Mouse (Mus musculus): ENCODE data around the gene Dlg5. TPM values are rescaled to one million over a fixed set of nuclear protein-coding genes. Genes with fewer than 3 reads are reported as not detected.

Gene Dlg5
- polyA plus RNA-seq, 1 experiment from 2014 or later, result 15.5 TPM

- no peaks in the 10 kb centered on the region for H3K9me3 ChIP-seq (replicated peaks)
- H3K4me3 ChIP-seq, result no peak overlapping the region
- no peak overlapping the region for H3K27ac ChIP-seq
- H3K36me3 ChIP-seq (ENCODE audit: poor library complexity, severe bottlenecking), result no peaks in the 10 kb centered on the region
- WGBS, result 87% methylated on average over 13 of the region's 13 CpGs
- H3K9ac ChIP-seq, result no peak overlapping the region
- H3K4me2 ChIP-seq, result no peak overlapping the region
- no peaks in the 10 kb centered on the region for H3K27me3 ChIP-seq
- ATAC-seq, result no peak
- H3K4me1 ChIP-seq, result peaks cover 49% of the 10 kb centered on the region
Measured at GRCm38 (mm10) chr14:24207360-24207752, 38.4 kb downstream of the Dlg5 start.

GRCm38 (mm10) chr14:24206736-24207359 lies 38.9 kb downstream of the Dlg5 start:
- Histone ChIP-seq H3K36me3 (ENCODE audit: poor library complexity, severe bottlenecking) (0 out of 2 replicates have a peak, but pooled peaks cover 3% of the 10 kb centered on the region), H3K4me1 (peaks cover 44% of the 10 kb centered on the region), H3K27me3 (no peaks in the 10 kb centered on the region), H3K9me3 (replicated peaks) (no peaks in the 10 kb centered on the region), H3K9ac (no peak overlapping the region), H3K4me3 (no peak overlapping the region), H3K4me2 (no peak overlapping the region), H3K27ac (no peak overlapping the region)
- ATAC-seq, result peak; percentile 4; the same call in 1 of the 2 replicates
- 77% methylated on average over 12 of the region's 12 CpGs for WGBS

GRCm38 (mm10) chr14:24206314-24206713 lies 39.4 kb downstream of the Dlg5 start:
- WGBS, result 45% methylated on average over 5 of the region's 9 CpGs
- Histone ChIP-seq H3K4me1 (peaks cover 42% of the 10 kb centered on the region), H3K4me2 (no peak overlapping the region), H3K27ac (peak overlapping the region; percentile 80), H3K4me3 (no peak overlapping the region), H3K27me3 (no peaks in the 10 kb centered on the region), H3K9ac (no peak overlapping the region), H3K9me3 (replicated peaks) (no peaks in the 10 kb centered on the region), H3K36me3 (ENCODE audit: poor library complexity, severe bottlenecking) (0 out of 2 replicates have a peak, but pooled peaks cover 4% of the 10 kb centered on the region)
- ATAC-seq, result no peak

GRCm38 (mm10) chr14:24205281-24205871 lies 40.3 kb downstream of the Dlg5 start:
- H3K36me3 ChIP-seq (ENCODE audit: poor library complexity, severe bottlenecking), result peaks cover 7% of the 10 kb centered on the region
- H3K27ac ChIP-seq, result peak overlapping the region; percentile 80
- H3K27me3 ChIP-seq, result no peaks in the 10 kb centered on the region
- no peaks in the 10 kb centered on the region for H3K9me3 ChIP-seq (replicated peaks)
- no peak overlapping the region for H3K9ac ChIP-seq
- peaks cover 38% of the 10 kb centered on the region for H3K4me1 ChIP-seq
- peak overlapping the region; percentile 29 for H3K4me2 ChIP-seq
- 15% methylated on average over 6 of the region's 6 CpGs for WGBS
- H3K4me3 ChIP-seq, result no peak overlapping the region
- ATAC-seq, result peak; percentile 57

GRCm38 (mm10) chr14:24203210-24203609 lies 42.5 kb downstream of the Dlg5 start:
- no peak overlapping the region for H3K9ac ChIP-seq
- peaks cover 16% of the 10 kb centered on the region for H3K36me3 ChIP-seq (ENCODE audit: poor library complexity, severe bottlenecking)
- no peak for ATAC-seq
- no peak overlapping the region for H3K27ac ChIP-seq
- WGBS, result 90% methylated on average over 8 of the region's 8 CpGs
- H3K9me3 ChIP-seq (replicated peaks), result no peaks in the 10 kb centered on the region
- H3K4me3 ChIP-seq, result no peak overlapping the region
- peaks cover 43% of the 10 kb centered on the region for H3K4me1 ChIP-seq
- H3K4me2 ChIP-seq, result no peak overlapping the region
- no peaks in the 10 kb centered on the region for H3K27me3 ChIP-seq

GRCm38 (mm10) chr14:24200771-24201170 lies 44.9 kb downstream of the Dlg5 start:
- no peak for ATAC-seq
- H3K4me3 ChIP-seq, result no peak overlapping the region
- H3K9ac ChIP-seq, result no peak overlapping the region
- H3K4me1 ChIP-seq, result peaks cover 29% of the 10 kb centered on the region
- no peak overlapping the region for H3K27ac ChIP-seq
- H3K4me2 ChIP-seq, result no peak overlapping the region
- no peaks in the 10 kb centered on the region for H3K27me3 ChIP-seq
- H3K9me3 ChIP-seq (replicated peaks), result no peaks in the 10 kb centered on the region
- peaks cover 16% of the 10 kb centered on the region for H3K36me3 ChIP-seq (ENCODE audit: poor library complexity, severe bottlenecking)
- WGBS, result 95% methylated on average over 2 of the region's 2 CpGs

GRCm38 (mm10) chr14:24199732-24200131 lies 46.0 kb downstream of the Dlg5 start:
- Histone ChIP-seq H3K4me3 (no peak overlapping the region), H3K9me3 (replicated peaks) (no peaks in the 10 kb centered on the region), H3K4me1 (peaks cover 19% of the 10 kb centered on the region), H3K4me2 (no peak overlapping the region), H3K36me3 (ENCODE audit: poor library complexity, severe bottlenecking) (peaks cover 16% of the 10 kb centered on the region), H3K9ac (no peak overlapping the region), H3K27ac (no peak overlapping the region), H3K27me3 (no peaks in the 10 kb centered on the region)
- WGBS, result 84% methylated on average over 6 of the region's 6 CpGs
- ATAC-seq, result no peak

- Histone ChIP-seq H3K4me2 (no peak overlapping the region), H3K36me3 (ENCODE audit: poor library complexity, severe bottlenecking) (peaks cover 16% of the 10 kb centered on the region), H3K4me3 (no peak overlapping the region), H3K27me3 (no peaks in the 10 kb centered on the region), H3K9me3 (replicated peaks) (no peaks in the 10 kb centered on the region), H3K9ac (no peak overlapping the region), H3K4me1 (peaks cover 5% of the 10 kb centered on the region; the same call in 1 of the 2 replicates), H3K27ac (no peak overlapping the region)
- ATAC-seq, result no peak
- WGBS, result 78% methylated on average over 5 of the region's 5 CpGs
Measured at GRCm38 (mm10) chr14:24197865-24198264, 47.9 kb downstream of the Dlg5 start.

- no peak overlapping the region for H3K4me3 ChIP-seq
Measured at GRCm38 (mm10) chr14:24196947-24197346, 48.8 kb downstream of the Dlg5 start.

GRCm38 (mm10) chr14:24190131-24190530 lies 55.6 kb downstream of the Dlg5 start:
- H3K36me3 ChIP-seq (ENCODE audit: poor library complexity, severe bottlenecking), result peaks cover 19% of the 10 kb centered on the region; the same call in 1 of the 2 replicates
- H3K4me2 ChIP-seq, result no peak overlapping the region
- no peaks in the 10 kb centered on the region for H3K27me3 ChIP-seq
- H3K27ac ChIP-seq, result no peak overlapping the region
- no peak overlapping the region for H3K4me3 ChIP-seq
- H3K9ac ChIP-seq, result no peak overlapping the region
- no peaks in the 10 kb centered on the region for H3K9me3 ChIP-seq (replicated peaks)
- H3K4me1 ChIP-seq, result peaks cover 16% of the 10 kb centered on the region
- ATAC-seq, result no peak
- WGBS, result 92% methylated on average over 13 of the region's 13 CpGs

More at GRCm38 (mm10) chr14:24196947-24197346, 48.8 kb downstream of the Dlg5 start:
- Histone ChIP-seq H3K9me3 (replicated peaks) (no peaks in the 10 kb centered on the region), H3K4me1 (peaks cover 5% of the 10 kb centered on the region; the same call in 1 of the 2 replicates), H3K27ac (no peak overlapping the region), H3K27me3 (no peaks in the 10 kb centered on the region), H3K9ac (no peak overlapping the region), H3K36me3 (ENCODE audit: poor library complexity, severe bottlenecking) (peaks cover 14% of the 10 kb centered on the region), H3K4me2 (no peak overlapping the region)
- WGBS, result 85% methylated on average over 6 of the region's 6 CpGs
- ATAC-seq, result no peak

- Histone ChIP-seq H3K27ac (no peak overlapping the region), H3K36me3 (ENCODE audit: poor library complexity, severe bottlenecking) (peaks cover 19% of the 10 kb centered on the region; the same call in 1 of the 2 replicates), H3K4me2 (no peak overlapping the region), H3K4me1 (peaks cover 16% of the 10 kb centered on the region), H3K27me3 (no peaks in the 10 kb centered on the region), H3K4me3 (no peak overlapping the region), H3K9ac (no peak overlapping the region), H3K9me3 (replicated peaks) (no peaks in the 10 kb centered on the region)
- 80% methylated on average over 7 of the region's 7 CpGs for WGBS
- no peak for ATAC-seq
Measured at GRCm38 (mm10) chr14:24189598-24189997, 56.1 kb downstream of the Dlg5 start.

- H3K4me2 ChIP-seq, result no peak overlapping the region
- H3K9me3 ChIP-seq (replicated peaks), result no peaks in the 10 kb centered on the region
- no peak overlapping the region for H3K27ac ChIP-seq
- no peak for ATAC-seq
- H3K27me3 ChIP-seq, result no peaks in the 10 kb centered on the region
- no peak overlapping the region for H3K4me3 ChIP-seq
- 26% methylated on average over 4 of the region's 4 CpGs for WGBS
- no peak overlapping the region for H3K9ac ChIP-seq
- H3K4me1 ChIP-seq, result peaks cover 21% of the 10 kb centered on the region
- peaks cover 12% of the 10 kb centered on the region; the same call in 1 of the 2 replicates for H3K36me3 ChIP-seq (ENCODE audit: poor library complexity, severe bottlenecking)
Measured at GRCm38 (mm10) chr14:24185514-24185913, 60.2 kb downstream of the Dlg5 start.

Data from forebrain, embryonic 13.5 days (tissue).